Mouse (Mus musculus) E14TG2a.4 (cell line): ENCODE results near the gene Lrtm2.

Experiments
- CTCF ChIP-seq: conservative IDR thresholded peaks from 2 replicates; pipeline ENCODE4 v1.5.1; 2014; ENCODE audit warnings: low read length
- NANOG ChIP-seq: IDR thresholded peaks from 2 replicates; pipeline ENCODE4 v1.6.1; 2014; ENCODE audit warnings: borderline replicate concordance, low read length, mixed read lengths
- POU5F1 ChIP-seq: IDR thresholded peaks from 2 replicates; pipeline ENCODE4 v1.6.1; 2014; ENCODE audit warnings: low read length, borderline replicate concordance

GRCm38 (mm10) chr6:119371624-119372023, 41.1 kb upstream of the Lrtm2 start:
- TF ChIP-seq CTCF (no peak), POU5F1 (no peak), NANOG (no peak)
